Mouse (Mus musculus): ENCODE data around the gene St13.

GRCm38 (mm10) chr15:81364271-81364670 is 35.6 kb downstream of the St13 start:
- TF ChIP-seq CTCF (IDR thresholded peaks at IDR 0.05; ENCODE audit: extremely low read depth, insufficient read length, insufficient replicate concordance, low read depth, low read length) (no peak), POLR2A (IDR thresholded peaks at IDR 0.05; ENCODE audit: low read depth, low read length) (no peak)
